Mouse (Mus musculus) myocyte (in vitro differentiated cells): ENCODE measurements at regions not wholly inside any gene's neighbourhood (a gene's known extent, or its start where the extent isn't known, plus 50 kb on each side); places are given as distances from the start of the nearest gene placed in this dataset.

Source experiments
- E2F4 ChIP-seq: IDR thresholded peaks from one replicate; pipeline ENCODE4 v1.6.1; 2011; ENCODE audit warnings: mild to moderate bottlenecking, control low read depth, moderate library complexity; ENCODE audit not compliant: insufficient read depth
- POLR2A ChIP-seq: IDR thresholded peaks from one replicate; pipeline ENCODE4 v1.6.1; 2011; ENCODE audit warnings: low read depth, mild to moderate bottlenecking, control low read depth, moderate library complexity; ENCODE audit not compliant: insufficient read length

DNA sequence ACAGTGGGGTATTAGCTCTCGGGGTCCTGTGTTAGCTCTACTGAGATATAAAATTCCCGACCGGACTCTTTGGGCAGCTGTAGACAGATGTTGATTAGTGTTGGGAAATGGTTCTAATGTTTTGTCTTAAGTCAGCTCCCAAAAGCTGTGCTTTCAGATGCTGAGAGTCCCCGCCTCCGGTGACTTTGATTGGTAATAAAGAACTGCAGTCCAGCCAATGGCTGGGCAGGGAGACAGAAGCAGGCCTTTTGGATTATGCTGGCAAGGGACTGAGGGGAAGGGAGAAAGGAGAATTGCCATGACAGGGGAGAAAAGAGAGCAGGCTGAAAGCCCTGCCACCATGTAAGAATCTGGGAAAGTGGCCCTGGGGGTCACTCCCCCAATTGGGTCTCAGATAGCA, 73.4 kb upstream of the Nabp1 start:
- TF ChIP-seq E2F4 (no peak), POLR2A (no peak)
